Mouse (Mus musculus): ENCODE measurements around the gene Gm20908. TPM values are rescaled to one million over a fixed set of nuclear protein-coding genes. Genes with fewer than 3 reads are reported as not detected.

Gm20908 gene
- not detected for total RNA-seq (2023)

DNA sequence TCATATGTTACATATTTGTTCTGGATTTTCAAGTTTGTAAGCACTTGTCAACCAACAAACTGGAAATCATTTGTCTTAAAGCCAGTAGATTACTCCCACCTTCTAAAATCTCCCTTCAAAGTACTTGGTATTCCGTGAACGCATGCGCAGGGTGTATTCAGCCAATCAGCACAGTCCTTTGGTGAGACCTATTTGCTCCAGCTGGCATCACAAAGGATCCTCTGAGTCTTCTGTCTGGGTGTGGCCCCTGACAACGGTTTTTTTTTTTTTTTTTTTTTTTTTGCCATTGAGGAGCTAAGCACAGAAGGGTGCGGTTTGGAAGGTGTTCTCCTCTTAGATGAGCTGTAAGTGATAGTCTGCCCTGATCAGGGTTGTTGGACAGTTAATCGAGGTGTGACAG, at the start of gene Gm20908:
TSS of gene Gm20908 (plus strand) at position 301 of the 400 bp plus-strand sequence.

